In genomic region chr14:55713007-55713728, GRCm38 (mm10) we compare ENCODE assay signal across 9 mouse cellular contexts. TPM values are rescaled to one million over a fixed set of nuclear protein-coding genes. Genes with fewer than 3 reads are reported as not detected.
DNase-seq lines count a peak whose midpoint lies in the region; ATAC-seq and TF ChIP-seq lines count a peak whose summit lies in the region.
"Had no signal": no experiment of that assay in that cellular context is flagged by ENCODE, and none has a peak within 500 bp of the region (broad histone marks: within the 10 kb centered on the region; RNA-seq: fewer than 3 reads in every experiment).

No protein-coding gene starts in this region.

- H3K4me2 ChIP-seq in stomach, embryonic 15.5 days: peak overlapping the region; percentile 54
- H3K4me2 ChIP-seq: hindbrain, embryonic 15.5 days had no signal

- H3K27me3 ChIP-seq in liver, adult 2 months (ENCODE audit: control insufficient read depth, insufficient read depth, low read length): no peaks in the 10 kb centered on the region
- no peaks in the 10 kb centered on the region for H3K27me3 ChIP-seq in stomach, embryonic 15.5 days (replicated peaks)

- no peak for TF ChIP-seq POLR2A in bone marrow macrophage, adult 2 months (IDR thresholded peaks at IDR 0.05; ENCODE audit: borderline replicate concordance, low read depth, low read length)
- TF ChIP-seq POLR2A in liver, adult 2 months (IDR thresholded peaks at IDR 0.05; ENCODE audit: extremely low read depth, insufficient read depth, low read length): 0 out of 2 replicates have a peak, but pooled peaks have one; percentile 23

- intact Hi-C loops in heart, postnatal 14 days (cut with DNase I): no loop called here

- H3K9ac ChIP-seq in liver, adult 2 months (ENCODE audit: low read depth, low read length): peak overlapping the region; percentile 80
- no peak overlapping the region for H3K9ac ChIP-seq in stomach, embryonic 15.5 days
- H3K9ac ChIP-seq: hindbrain, embryonic 15.5 days had no signal

- peaks cover 4% of the 10 kb centered on the region; the same call in 1 of the 2 replicates for H3K36me3 ChIP-seq in liver, adult 2 months (ENCODE audit: control insufficient read depth, insufficient read depth, low read length)
- H3K36me3 ChIP-seq in stomach, embryonic 15.5 days: peaks cover 10% of the 10 kb centered on the region; the same call in 1 of the 2 replicates

- no peaks in the 10 kb centered on the region for H3K9me3 ChIP-seq in stomach, embryonic 15.5 days
- H3K9me3 ChIP-seq: hindbrain, embryonic 15.5 days had no signal

- H3K79me2 ChIP-seq in liver, adult 2 months (ENCODE audit: control insufficient read depth, insufficient read depth, low read length): peaks cover 4% of the 10 kb centered on the region; the same call in 1 of the 2 replicates

- 4% methylated on average over 25 of the region's 25 CpGs for WGBS in liver, adult 2 months
- 16% methylated on average over 24 of the region's 25 CpGs for WGBS in stomach, embryonic 15.5 days

- peak; percentile 24 for DNase-seq in adrenal gland, postnatal 10 days
- no peak for DNase-seq in adrenal gland, adult 8-10 months
- peak; percentile 37 to 38 for DNase-seq in heart, postnatal 14 days
- peak; percentile 74 for DNase-seq in liver, adult 2 months (ENCODE audit: extremely low read depth, low read depth, low spot score)
- no peak for DNase-seq in spleen, postnatal 10 days (ENCODE audit: low spot score in 2 of 2)
- DNase-seq in right cerebral cortex, adult 2 months (ENCODE audit: low spot score in 2 of 2): no peak

- 0 out of 2 replicates have a peak, but pooled peaks have one; percentile 47 for ATAC-seq in stomach, embryonic 15.5 days (ENCODE audit: insufficient read depth, low FRiP score, low read depth)

- no peak for TF ChIP-seq CTCF in bone marrow macrophage, adult 2 months (IDR thresholded peaks at IDR 0.05; ENCODE audit: low read depth, low read length)
- TF ChIP-seq CTCF in liver, adult 2 months (IDR thresholded peaks at IDR 0.05; ENCODE audit: low read depth, low read length): no peak

- H3K27ac ChIP-seq in bone marrow macrophage, adult 2 months (ENCODE audit: insufficient read depth, low read depth, low read length): no peak overlapping the region
- H3K27ac ChIP-seq in liver, adult 2 months (replicated peaks; ENCODE audit: insufficient read depth, low read depth, low read length): peak overlapping the region; percentile 87
- peak overlapping the region; percentile 68 for H3K27ac ChIP-seq in stomach, embryonic 15.5 days
- H3K27ac ChIP-seq: hindbrain, embryonic 15.5 days had no signal

- peak overlapping the region; percentile 25 for H3K4me3 ChIP-seq in bone marrow macrophage, adult 2 months (ENCODE audit: insufficient read depth, low read length)
- peak overlapping the region; percentile 82 for H3K4me3 ChIP-seq in liver, adult 2 months (ENCODE audit: insufficient read depth, low read depth, low read length)
- peak overlapping the region; percentile 35 for H3K4me3 ChIP-seq in stomach, embryonic 15.5 days (replicated peaks)
- H3K4me3 ChIP-seq: hindbrain, embryonic 15.5 days had no signal

- H3K4me1 ChIP-seq in bone marrow macrophage, adult 2 months (ENCODE audit: control insufficient read depth, insufficient read depth, low read length): peaks cover 11% of the 10 kb centered on the region
- peaks cover 24% of the 10 kb centered on the region for H3K4me1 ChIP-seq in liver, adult 2 months (ENCODE audit: control insufficient read depth, insufficient read depth, low read length)
- peaks cover 7% of the 10 kb centered on the region; the same call in 1 of the 2 replicates for H3K4me1 ChIP-seq in stomach, embryonic 15.5 days
- H3K4me1 ChIP-seq: hindbrain, embryonic 15.5 days had no signal

RNA-seq across cellular contexts. Expression of gene Tgm1, which starts 0.6 kb away (rescaled TPM):
- total RNA-seq in adrenal gland, postnatal 10 days (2021): 1 to 10 TPM; 1.3 to 2.0 TPM
- under 1 TPM; 0.17 to 0.46 (median 0.30) TPM for total RNA-seq in adrenal gland, adult 8-10 months (2022)
- 0.59 and 1.1 TPM in 2 replicates for polyA plus RNA-seq in bone marrow macrophage, adult 2 months (2012; ENCODE audit: insufficient read depth, insufficient read length, missing spikeins)
- total RNA-seq in heart, postnatal 14 days (2021): under 1 TPM; 0.29 TPM
- total RNA-seq in liver, adult 2 months (2014; rRNA removed): 7.9 and 8.4 TPM in 2 replicates
- polyA plus RNA-seq in liver, adult 2 months (2012; rRNA removed): 22.8 and 24.2 TPM in 2 replicates
- 17.9 and 30.5 TPM in 2 replicates for polyA plus RNA-seq in stomach, embryonic 15.5 days (2015; fragmentation: Nextera tagmentation; extraction: Ambion mirVana)

RNA-seq across cellular contexts. Expression of gene Rabggta, which starts 8.9 kb away (rescaled TPM):
- total RNA-seq in adrenal gland, postnatal 10 days (2021): 10 to 100 TPM; 16.8 to 21.5 TPM
- 10 to 100 TPM; 20.2 to 31.5 (median 26.1) TPM for total RNA-seq in adrenal gland, adult 8-10 months (2022)
- polyA plus RNA-seq in bone marrow macrophage, adult 2 months (2012; ENCODE audit: insufficient read depth, insufficient read length, missing spikeins): 28.2 and 29.4 TPM in 2 replicates
- total RNA-seq in heart, postnatal 14 days (2021): 10 to 100 TPM; 11.4 to 13.7 TPM
- 28.7 and 31.5 TPM in 2 replicates for total RNA-seq in liver, adult 2 months (2014; rRNA removed)
- polyA plus RNA-seq in liver, adult 2 months (2012; rRNA removed): 64.0 and 65.1 TPM in 2 replicates
- polyA plus RNA-seq in stomach, embryonic 15.5 days (2015; fragmentation: Nextera tagmentation; extraction: Ambion mirVana): 30.0 and 35.8 TPM in 2 replicates

RNA-seq across cellular contexts. Expression of gene Tinf2, which starts 31.5 kb away (rescaled TPM):
- 10 to 100 TPM; 19.5 to 23.1 TPM for total RNA-seq in adrenal gland, postnatal 10 days (2021)
- total RNA-seq in adrenal gland, adult 8-10 months (2022): 10 to 100 TPM; 25.5 to 44.5 (median 34.2) TPM
- polyA plus RNA-seq in bone marrow macrophage, adult 2 months (2012; ENCODE audit: insufficient read depth, insufficient read length, missing spikeins): 18.0 and 19.5 TPM in 2 replicates
- total RNA-seq in heart, postnatal 14 days (2021): 10 to 100 TPM; 10.5 to 10.8 TPM
- total RNA-seq in liver, adult 2 months (2014; rRNA removed): 7.7 and 8.5 TPM in 2 replicates
- 8.1 and 8.2 TPM in 2 replicates for polyA plus RNA-seq in liver, adult 2 months (2012; rRNA removed)
- polyA plus RNA-seq in stomach, embryonic 15.5 days (2015; fragmentation: Nextera tagmentation; extraction: Ambion mirVana): 33.9 and 40.4 TPM in 2 replicates

RNA-seq across cellular contexts. Expression of gene Dhrs1, which starts 32.3 kb away (rescaled TPM):
- 10 to 100 TPM; 77.4 to 82.0 TPM for total RNA-seq in adrenal gland, postnatal 10 days (2021)
- 10 to 100 TPM; 67.5 to 76.9 (median 71.0) TPM for total RNA-seq in adrenal gland, adult 8-10 months (2022)
- polyA plus RNA-seq in bone marrow macrophage, adult 2 months (2012; ENCODE audit: insufficient read depth, insufficient read length, missing spikeins): 117 and 120 TPM in 2 replicates
- total RNA-seq in heart, postnatal 14 days (2021): 10 to 100 TPM; 54.6 to 56.2 TPM
- total RNA-seq in liver, adult 2 months (2014; rRNA removed): 109 and 140 TPM in 2 replicates
- 263 and 286 TPM in 2 replicates for polyA plus RNA-seq in liver, adult 2 months (2012; rRNA removed)
- 92.9 and 96.4 TPM in 2 replicates for polyA plus RNA-seq in stomach, embryonic 15.5 days (2015; fragmentation: Nextera tagmentation; extraction: Ambion mirVana)

RNA-seq across cellular contexts. Expression of gene Nop9, which starts 32.3 kb away (rescaled TPM):
- 10 to 100 TPM; 17.1 to 18.9 TPM for total RNA-seq in adrenal gland, postnatal 10 days (2021)
- 10 to 100 TPM; 17.7 to 20.5 (median 19.1) TPM for total RNA-seq in adrenal gland, adult 8-10 months (2022)
- 17.1 and 22.1 TPM in 2 replicates for polyA plus RNA-seq in bone marrow macrophage, adult 2 months (2012; ENCODE audit: insufficient read depth, insufficient read length, missing spikeins)
- total RNA-seq in heart, postnatal 14 days (2021): 10 to 100 TPM; 11.2 to 11.4 TPM
- 11.0 and 13.0 TPM in 2 replicates for total RNA-seq in liver, adult 2 months (2014; rRNA removed)
- 11.8 and 15.1 TPM in 2 replicates for polyA plus RNA-seq in liver, adult 2 months (2012; rRNA removed)
- polyA plus RNA-seq in stomach, embryonic 15.5 days (2015; fragmentation: Nextera tagmentation; extraction: Ambion mirVana): 34.3 and 36.7 TPM in 2 replicates

Comparison
In these comparisons a context has a peak if more than half of its experiments do, and no peak if none do; other contexts are left out.
1. DNase-seq: peak in adrenal gland, postnatal 10 days (single experiment), heart, postnatal 14 days (2 of 2) and liver, adult 2 months (single experiment); none in adrenal gland, adult 8-10 months (single experiment), spleen, postnatal 10 days (0 of 2) and right cerebral cortex, adult 2 months (0 of 2).
2. H3K4me3 ChIP-seq: peak in every context shown above with its lines; median percentile 82 in liver, adult 2 months; 35 in stomach, embryonic 15.5 days; 25 in bone marrow macrophage, adult 2 months.